Mouse (Mus musculus) heart, postnatal 0 days (tissue): ENCODE measurements around the gene Dgkb. TPM values are rescaled to one million over a fixed set of nuclear protein-coding genes. Genes with fewer than 3 reads are reported as not detected.

ENCODE experiments used
- ATAC-seq: fragments of 200-750 bp; cut with Nextera tagmentation; 2 replicates; pipeline ENCODE4 v1.8.0; 2017; ENCODE audit warnings: low read depth, moderate number of reproducible peaks, moderate library complexity; ENCODE audit not compliant: insufficient read depth
- DNase-seq: peaks from one replicate; pipeline ENCODE4 v3.0.0-alpha.2; 2016; ENCODE audit warnings: low spot score
- H3K27ac ChIP-seq: fragments of 300-500 bp; sonication (generic); 2 replicates; pipeline ENCODE4 v1.5.1; 2014; ENCODE audit warnings: low read depth, mild to moderate bottlenecking
- H3K27me3 ChIP-seq: fragments of 300-500 bp; sonication (generic); 2 replicates; pipeline ENCODE4 v1.6.1; 2014; ENCODE audit warnings: low read length, mixed read lengths; ENCODE audit not compliant: control insufficient read depth, insufficient read depth
- H3K36me3 ChIP-seq: fragments of 300-500 bp; sonication (generic); replicated peaks from 2 replicates; pipeline ENCODE4 v1.6.1; 2014; ENCODE audit warnings: low read length, mixed read lengths; ENCODE audit not compliant: control insufficient read depth, insufficient read depth
- H3K4me1 ChIP-seq: fragments of 300-500 bp; sonication (generic); 2 replicates; pipeline ENCODE4 v1.6.1; 2014; ENCODE audit warnings: antibody characterized with exemption; ENCODE audit not compliant: control insufficient read depth, insufficient read depth
- H3K4me2 ChIP-seq: fragments of 300-500 bp; sonication (generic); 2 replicates; pipeline ENCODE4 v1.6.1; 2014; ENCODE audit warnings: low read depth, mild to moderate bottlenecking, low read length, moderate library complexity
- H3K4me3 ChIP-seq: fragments of 300-500 bp; sonication (generic); 2 replicates; pipeline ENCODE4 v1.5.1; 2014; ENCODE audit warnings: low read depth, low read length
- H3K9ac ChIP-seq: fragments of 300-500 bp; sonication (generic); replicated peaks from 2 replicates; pipeline ENCODE4 v1.6.1; 2014; ENCODE audit warnings: low read depth, low read length, mixed read lengths
- H3K9me3 ChIP-seq: fragments of 300-500 bp; sonication (generic); replicated peaks from 2 replicates; pipeline ENCODE4 v1.6.1; 2016; ENCODE audit warnings: low read length; ENCODE audit not compliant: control insufficient read depth
- CTCF ChIP-seq: IDR thresholded peaks from 2 replicates; pipeline ENCODE4 v1.5.1; 2016; ENCODE audit warnings: antibody characterized with exemption, control low read depth, low read depth
- EP300 ChIP-seq: IDR thresholded peaks from 2 replicates; pipeline ENCODE4 v1.6.1; 2016; ENCODE audit warnings: antibody characterized with exemption, low read depth
- WGBS: fragments of 180-500 bp; shearing (Covaris S2); extraction: QIAGEN DNeasy Blood & Tissue Kit; methylation state at CpG from one replicate; pipeline ENCODE4 v1.1.7; 2014; 5-methylcytosine and 5-hydroxymethylcytosine counted together
- polyA plus RNA-seq: library from polyadenylated mRNA; unstranded; fragments of >200 nt; fragmentation: Nextera tagmentation; extraction: Ambion mirVana; gene quantifications from 2 replicates; pipeline ENCODE4 v1.2.1, GENCODE M21; 2015
- total RNA-seq: library from RNA; depleted of rRNA; stranded (reverse); fragments of >200 nt; gene quantifications from 2 replicates; pipeline ENCODE4 v1.2.3, GENCODE M21; 2014; ENCODE audit warnings: low replicate concordance

Gene Dgkb
- total and polyA plus RNA-seq, 2 experiments from 2014 or later: 0.20 TPM; not detected in 1

DNA sequence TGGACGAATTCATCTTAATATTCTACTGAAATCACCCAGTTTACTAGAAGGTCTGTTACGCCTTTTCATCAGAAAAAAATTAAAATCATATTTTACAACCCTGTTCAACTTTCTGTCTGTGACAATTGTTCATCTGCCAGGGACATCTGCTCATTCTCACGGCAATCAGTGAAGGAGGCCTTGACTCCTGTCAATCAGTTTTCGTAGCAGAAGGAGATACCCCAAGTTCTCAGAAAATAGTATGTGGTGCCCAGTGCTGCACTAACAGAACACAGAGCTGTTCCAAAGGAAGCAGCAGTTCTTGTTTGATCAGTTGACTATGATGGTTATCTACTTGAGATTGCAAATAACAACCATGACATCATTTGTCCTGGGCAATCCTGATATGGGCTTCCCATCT, 307.8 kb downstream of the Dgkb start:
- Histone ChIP-seq H3K4me2 (no peak overlapping the region), H3K4me3 (no peak overlapping the region), H3K4me1 (no peaks in the 10 kb centered on the region), H3K27me3 (no peaks in the 10 kb centered on the region), H3K36me3 (no peaks in the 10 kb centered on the region), H3K27ac (no peak overlapping the region), H3K9me3 (no peaks in the 10 kb centered on the region), H3K9ac (no peak overlapping the region)
- DNase-seq (no peak), ATAC-seq (no peak)
- WGBS: 62% methylated on average over 4 of the region's 4 CpGs
- no peak for TF ChIP-seq CTCF
- no peak for TF ChIP-seq EP300

DNA sequence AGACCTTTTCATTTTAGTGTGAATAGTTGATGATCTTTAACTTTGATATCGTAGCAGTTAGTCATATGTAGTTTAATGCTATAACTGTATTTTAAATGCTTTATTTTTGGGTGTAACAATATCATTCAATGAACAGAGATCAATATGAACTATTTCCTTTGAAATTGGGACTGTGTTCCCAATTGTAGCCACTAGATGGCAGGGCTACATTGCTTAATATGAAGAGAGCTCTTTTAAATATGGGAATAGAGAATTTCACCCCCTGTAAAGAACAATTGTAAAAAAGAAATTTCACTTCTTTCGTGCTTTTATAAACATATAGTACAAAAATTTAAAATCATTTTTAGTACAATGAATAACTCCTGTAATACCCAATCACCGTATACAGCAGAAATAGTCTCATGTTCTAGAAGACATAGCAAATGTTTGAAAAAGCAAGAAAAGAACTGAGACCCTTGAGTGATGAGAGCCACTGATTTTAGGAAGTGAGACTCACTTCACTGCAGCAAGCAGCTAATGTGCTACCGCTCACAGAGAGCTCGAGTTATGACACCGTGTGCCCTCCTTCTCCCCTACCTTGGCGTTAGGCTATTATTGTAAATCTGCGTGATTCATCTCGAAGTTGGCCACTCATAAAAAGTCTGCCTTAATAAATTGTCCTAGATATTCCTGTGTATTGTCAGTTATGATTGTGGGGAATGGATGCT, 312.8 kb downstream of the Dgkb start:
- no peak overlapping the region for H3K9ac ChIP-seq
- 59% methylated on average over 9 of the region's 9 CpGs for WGBS
- ATAC-seq (no peak), DNase-seq (no peak)
- no peak overlapping the region for H3K27ac ChIP-seq
- H3K9me3 ChIP-seq: no peaks in the 10 kb centered on the region
- no peaks in the 10 kb centered on the region for H3K4me1 ChIP-seq
- no peaks in the 10 kb centered on the region for H3K27me3 ChIP-seq
- TF ChIP-seq CTCF: peak; percentile 68
- no peak for TF ChIP-seq EP300
- H3K4me3 ChIP-seq: no peak overlapping the region
- no peaks in the 10 kb centered on the region for H3K36me3 ChIP-seq
- H3K4me2 ChIP-seq: no peak overlapping the region

DNA sequence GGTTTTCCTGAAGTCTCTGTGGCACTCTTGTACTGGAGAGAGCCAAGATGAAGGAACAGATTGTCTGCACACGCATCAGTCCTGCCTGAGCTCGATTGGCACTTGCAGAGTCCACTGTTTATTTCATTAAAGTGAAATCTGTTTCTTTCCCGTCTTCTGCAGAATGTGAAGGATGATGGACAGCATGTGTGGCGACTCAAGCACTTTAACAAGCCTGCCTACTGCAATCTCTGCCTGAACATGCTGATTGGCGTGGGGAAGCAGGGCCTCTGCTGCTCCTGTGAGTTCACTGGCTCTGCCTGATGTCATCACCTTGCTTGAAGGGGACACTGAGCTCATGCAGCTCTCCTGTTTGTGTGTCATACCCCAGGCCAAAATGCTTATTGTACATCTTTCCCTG, 318.9 kb downstream of the Dgkb start:
- DNase-seq (peak; percentile 70), ATAC-seq (peak; percentile 86)
- Histone ChIP-seq H3K27ac (no peak overlapping the region), H3K27me3 (no peaks in the 10 kb centered on the region), H3K9me3 (no peaks in the 10 kb centered on the region), H3K4me2 (peak overlapping the region; percentile 37; the same call in 1 of the 2 replicates), H3K9ac (no peak overlapping the region), H3K4me3 (0 out of 2 replicates have a peak overlapping the region, but pooled peaks have one; percentile 13), H3K4me1 (0 out of 2 replicates have a peak, but pooled peaks cover 4% of the 10 kb centered on the region), H3K36me3 (no peaks in the 10 kb centered on the region)
- TF ChIP-seq EP300 (no peak), CTCF (no peak)
- 32% methylated on average over 5 of the region's 5 CpGs for WGBS

DNA sequence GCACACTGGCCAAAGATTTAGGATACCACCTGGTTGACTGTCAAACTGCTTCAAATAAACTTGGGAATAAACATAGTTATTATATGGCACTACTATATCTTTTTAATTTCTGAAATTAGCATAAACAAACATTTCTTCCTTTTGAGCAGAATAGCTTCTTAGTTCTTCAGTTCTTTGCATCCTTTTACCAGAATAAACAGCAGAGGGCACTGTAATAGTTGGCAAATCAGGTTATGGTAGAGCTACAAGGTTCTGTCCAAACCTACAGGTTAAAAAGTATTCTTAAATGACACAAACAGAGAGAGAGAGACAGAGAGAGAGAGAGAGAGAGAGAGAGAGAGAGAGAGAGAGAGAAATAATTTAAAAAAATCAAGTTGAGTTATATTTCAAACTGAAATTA, 322.5 kb downstream of the Dgkb start:
- peak; percentile 50 for TF ChIP-seq CTCF
- no peak for TF ChIP-seq EP300
- H3K9me3 ChIP-seq: no peaks in the 10 kb centered on the region
- no peaks in the 10 kb centered on the region for H3K27me3 ChIP-seq
- H3K4me1 ChIP-seq: 0 out of 2 replicates have a peak, but pooled peaks cover 4% of the 10 kb centered on the region
- no peak overlapping the region for H3K9ac ChIP-seq
- no peak overlapping the region for H3K27ac ChIP-seq
- H3K36me3 ChIP-seq: no peaks in the 10 kb centered on the region
- no peak overlapping the region for H3K4me2 ChIP-seq
- DNase-seq (no peak), ATAC-seq (no peak)
- no peak overlapping the region for H3K4me3 ChIP-seq

DNA sequence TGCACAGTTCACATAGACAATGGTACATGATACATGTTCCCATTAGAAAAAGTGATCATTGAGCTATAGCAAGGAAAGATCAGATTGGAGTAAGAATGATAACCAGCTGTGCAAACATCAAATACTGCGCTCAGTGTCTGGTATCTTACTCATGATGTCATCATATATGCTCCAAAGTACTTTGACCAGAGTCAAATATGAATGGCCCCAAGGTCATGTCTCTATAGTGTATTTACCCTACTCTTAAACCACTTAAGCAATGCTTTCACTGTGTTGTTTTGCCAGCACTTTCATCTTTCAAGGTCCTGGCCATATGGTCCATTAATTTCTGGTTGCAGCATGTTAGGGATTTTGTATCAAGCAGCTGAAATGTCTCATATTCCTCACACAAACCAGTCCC, 415.1 kb downstream of the Dgkb start:
- H3K9me3 ChIP-seq: no peaks in the 10 kb centered on the region
- 53% methylated on average over 1 of the region's 1 CpGs for WGBS
- H3K9ac ChIP-seq: no peak overlapping the region
- no peaks in the 10 kb centered on the region for H3K36me3 ChIP-seq
- DNase-seq (no peak), ATAC-seq (no peak)
- H3K4me2 ChIP-seq: no peak overlapping the region
- H3K27me3 ChIP-seq: no peaks in the 10 kb centered on the region
- TF ChIP-seq CTCF: no peak
- TF ChIP-seq EP300: no peak
- no peak overlapping the region for H3K27ac ChIP-seq
- H3K4me3 ChIP-seq: no peak overlapping the region
- H3K4me1 ChIP-seq: no peaks in the 10 kb centered on the region

DNA sequence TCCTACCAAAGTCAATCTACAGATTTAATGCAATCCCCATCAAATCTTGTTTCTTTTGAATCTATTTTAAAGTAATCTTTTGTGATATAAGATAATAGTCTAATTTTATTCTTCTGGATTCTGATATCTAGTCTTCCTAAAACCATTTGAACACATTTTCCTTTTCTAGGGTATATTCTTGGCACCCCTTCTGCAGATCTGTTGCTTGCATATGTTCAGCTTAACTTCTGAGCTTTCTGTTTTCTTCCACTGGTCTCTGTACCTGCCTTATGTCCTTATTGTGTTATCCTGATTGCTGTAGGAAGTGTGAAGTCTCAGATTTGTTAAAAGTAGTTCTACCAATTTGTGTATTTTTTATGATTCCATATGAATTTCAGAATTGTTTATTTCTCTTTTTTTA, 451.3 kb downstream of the Dgkb start:
- no peaks in the 10 kb centered on the region for H3K36me3 ChIP-seq
- no peaks in the 10 kb centered on the region for H3K27me3 ChIP-seq
- no peak overlapping the region for H3K4me3 ChIP-seq
- H3K4me1 ChIP-seq: no peaks in the 10 kb centered on the region
- H3K9me3 ChIP-seq: no peaks in the 10 kb centered on the region
- H3K4me2 ChIP-seq: no peak overlapping the region
- no peak overlapping the region for H3K9ac ChIP-seq
- H3K27ac ChIP-seq: no peak overlapping the region
- TF ChIP-seq CTCF: no peak
- TF ChIP-seq EP300: no peak
- ATAC-seq (no peak), DNase-seq (no peak)
